Mouse (Mus musculus): ENCODE measurements around the gene B830017H08Rik. TPM values are rescaled to one million over a fixed set of nuclear protein-coding genes. Genes with fewer than 3 reads are reported as not detected.

B830017H08Rik gene
- polyA plus RNA-seq (2015; fragmentation: Nextera tagmentation; extraction: Ambion mirVana): 3.3 and 3.9 TPM in 2 replicates

DNA sequence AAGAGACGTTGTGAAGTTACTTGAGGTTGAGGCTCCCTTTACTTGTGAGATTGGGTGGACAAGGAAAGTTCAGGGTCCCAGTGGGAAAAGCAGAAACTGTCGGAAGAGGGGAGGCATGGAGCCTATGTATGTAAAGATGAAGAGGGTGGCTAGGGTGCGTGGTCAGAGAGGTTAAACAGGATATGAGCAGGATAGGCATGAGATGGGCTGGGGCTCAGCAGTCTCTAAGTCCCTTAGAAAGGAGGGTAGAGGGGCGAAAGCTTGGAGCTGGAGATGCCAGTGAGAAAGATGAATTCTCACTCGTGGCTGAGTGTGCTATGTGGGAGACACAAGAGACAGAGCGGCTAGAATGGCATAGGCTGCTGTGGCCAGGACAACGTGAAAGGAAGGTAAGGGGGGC lies at the start of gene B830017H08Rik:
Gene B830017H08Rik (plus strand): TSS at position 301 of the 400 bp plus-strand sequence.
- H3K27me3 ChIP-seq (replicated peaks; ENCODE audit: control insufficient read depth, insufficient read depth, low read length): peaks cover 20% of the 10 kb centered on the region; the same call in 1 of the 2 replicates
- peak within 1 kb of the TSS; percentile 95 for H3K9ac ChIP-seq (ENCODE audit: low read depth, low read length)
- no peaks in the 10 kb centered on the region for H3K9me3 ChIP-seq (ENCODE audit: control insufficient read depth, low read length)
- H3K4me2 ChIP-seq (ENCODE audit: low read length): peak within 1 kb of the TSS; percentile 95
- WGBS: 26% methylated on average over 7 of the region's 7 CpGs
- ATAC-seq: peak; percentile 0; the same call in 1 of the 2 replicates
- H3K27ac ChIP-seq (ENCODE audit: low read depth, low read length): peak within 1 kb of the TSS; percentile 95
- no peaks in the 10 kb centered on the region for H3K36me3 ChIP-seq (ENCODE audit: control insufficient read depth, insufficient read depth, low read length)
- peaks cover 26% of the 10 kb centered on the region for H3K4me1 ChIP-seq (ENCODE audit: control insufficient read depth, insufficient read depth, low read depth, low read length)
- peak within 1 kb of the TSS; percentile 72 for H3K4me3 ChIP-seq (ENCODE audit: low read length)

- WGBS: 57% methylated on average over 3 of the region's 3 CpGs
- ATAC-seq: no peak
- Histone ChIP-seq H3K27me3 (replicated peaks; ENCODE audit: control insufficient read depth, insufficient read depth, low read length) (no peaks in the 10 kb centered on the region), H3K4me1 (ENCODE audit: control insufficient read depth, insufficient read depth, low read depth, low read length) (no peaks in the 10 kb centered on the region), H3K36me3 (ENCODE audit: control insufficient read depth, insufficient read depth, low read length) (peaks cover 24% of the 10 kb centered on the region), H3K9me3 (ENCODE audit: control insufficient read depth, low read length) (no peaks in the 10 kb centered on the region), H3K27ac (ENCODE audit: low read depth, low read length) (no peak overlapping the region), H3K9ac (ENCODE audit: low read depth, low read length) (no peak overlapping the region), H3K4me2 (ENCODE audit: low read length) (no peak overlapping the region), H3K4me3 (ENCODE audit: low read length) (no peak overlapping the region)
Measured at GRCm38 (mm10) chr16:17785337-17785736, 47.6 kb upstream of the B830017H08Rik start.

DNA sequence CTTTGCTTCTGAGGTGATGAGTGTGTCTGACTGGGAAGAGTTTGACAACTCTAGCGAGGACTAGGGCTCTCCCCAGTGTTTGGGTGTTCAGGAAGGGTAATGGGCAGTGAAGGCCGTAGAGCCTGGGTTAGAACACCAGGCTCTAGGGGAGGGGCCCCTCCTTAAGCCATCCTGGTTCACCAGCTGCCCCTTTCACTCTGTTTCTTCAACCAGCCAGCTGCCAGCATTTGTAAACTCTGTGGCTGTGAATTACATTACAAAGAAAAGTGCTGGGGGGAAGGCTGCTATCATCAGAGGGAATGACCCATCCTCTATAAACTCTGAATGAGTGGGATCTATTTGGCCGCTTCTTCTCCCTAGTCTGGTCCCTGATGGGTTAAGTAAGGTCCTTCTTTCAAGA lies 40.2 kb upstream of the B830017H08Rik start:
- H3K27me3 ChIP-seq (replicated peaks; ENCODE audit: control insufficient read depth, insufficient read depth, low read length): peaks cover 19% of the 10 kb centered on the region
- no peak overlapping the region for H3K27ac ChIP-seq (ENCODE audit: low read depth, low read length)
- H3K4me2 ChIP-seq (ENCODE audit: low read length): no peak overlapping the region
- no peaks in the 10 kb centered on the region for H3K9me3 ChIP-seq (ENCODE audit: control insufficient read depth, low read length)
- ATAC-seq: no peak
- H3K4me3 ChIP-seq (ENCODE audit: low read length): no peak overlapping the region
- H3K4me1 ChIP-seq (ENCODE audit: control insufficient read depth, insufficient read depth, low read depth, low read length): peaks cover 7% of the 10 kb centered on the region; the same call in 1 of the 2 replicates
- 71% methylated on average over 3 of the region's 3 CpGs for WGBS
- no peak overlapping the region for H3K9ac ChIP-seq (ENCODE audit: low read depth, low read length)
- H3K36me3 ChIP-seq (ENCODE audit: control insufficient read depth, insufficient read depth, low read length): peaks cover 9% of the 10 kb centered on the region

- WGBS: 89% methylated on average over 4 of the region's 4 CpGs
- no peak for ATAC-seq
- H3K4me2 ChIP-seq (ENCODE audit: low read length): no peak overlapping the region
Measured at GRCm38 (mm10) chr16:17794047-17794446, 38.9 kb upstream of the B830017H08Rik start.

GRCm38 (mm10) chr16:17795643-17796042 lies 37.3 kb upstream of the B830017H08Rik start:
- Histone ChIP-seq H3K27me3 (replicated peaks; ENCODE audit: control insufficient read depth, insufficient read depth, low read length) (peaks cover 37% of the 10 kb centered on the region), H3K9ac (ENCODE audit: low read depth, low read length) (no peak overlapping the region), H3K27ac (ENCODE audit: low read depth, low read length) (no peak overlapping the region), H3K4me2 (ENCODE audit: low read length) (no peak overlapping the region), H3K4me3 (ENCODE audit: low read length) (no peak overlapping the region), H3K9me3 (ENCODE audit: control insufficient read depth, low read length) (no peaks in the 10 kb centered on the region), H3K36me3 (ENCODE audit: control insufficient read depth, insufficient read depth, low read length) (peaks cover 9% of the 10 kb centered on the region), H3K4me1 (ENCODE audit: control insufficient read depth, insufficient read depth, low read depth, low read length) (peaks cover 13% of the 10 kb centered on the region; the same call in 1 of the 2 replicates)
- WGBS: 65% methylated on average over 4 of the region's 5 CpGs
- no peak for ATAC-seq

More at GRCm38 (mm10) chr16:17794047-17794446, 38.9 kb upstream of the B830017H08Rik start:
- no peaks in the 10 kb centered on the region for H3K9me3 ChIP-seq (ENCODE audit: control insufficient read depth, low read length)
- no peak overlapping the region for H3K9ac ChIP-seq (ENCODE audit: low read depth, low read length)
- H3K27me3 ChIP-seq (replicated peaks; ENCODE audit: control insufficient read depth, insufficient read depth, low read length): peaks cover 24% of the 10 kb centered on the region
- no peak overlapping the region for H3K4me3 ChIP-seq (ENCODE audit: low read length)
- peaks cover 13% of the 10 kb centered on the region; the same call in 1 of the 2 replicates for H3K4me1 ChIP-seq (ENCODE audit: control insufficient read depth, insufficient read depth, low read depth, low read length)
- peaks cover 9% of the 10 kb centered on the region for H3K36me3 ChIP-seq (ENCODE audit: control insufficient read depth, insufficient read depth, low read length)
- no peak overlapping the region for H3K27ac ChIP-seq (ENCODE audit: low read depth, low read length)

DNA sequence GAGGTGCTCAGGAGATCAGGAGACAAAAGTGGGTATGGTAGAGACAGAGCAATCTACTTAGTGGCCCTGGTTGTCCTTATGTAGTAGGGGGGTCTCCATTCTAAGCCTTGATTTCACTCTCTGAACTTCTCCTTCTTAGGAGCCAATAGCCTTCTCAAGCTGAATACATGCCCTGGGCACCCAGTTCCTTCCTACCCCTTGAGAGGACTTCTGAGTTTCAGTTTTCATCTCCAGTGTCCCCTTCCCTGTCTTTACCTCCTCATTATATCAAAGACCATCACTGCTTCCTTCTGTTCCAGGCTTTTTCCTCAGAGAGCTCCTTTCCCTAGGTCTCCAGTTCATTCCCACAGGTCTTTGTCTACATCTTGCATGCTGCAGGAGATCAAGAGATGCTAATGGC lies 36.4 kb upstream of the B830017H08Rik start:
- no peak for ATAC-seq
- Histone ChIP-seq H3K27ac (ENCODE audit: low read depth, low read length) (no peak overlapping the region), H3K9me3 (ENCODE audit: control insufficient read depth, low read length) (no peaks in the 10 kb centered on the region), H3K4me2 (ENCODE audit: low read length) (peak overlapping the region; percentile 89), H3K27me3 (replicated peaks; ENCODE audit: control insufficient read depth, insufficient read depth, low read length) (peaks cover 46% of the 10 kb centered on the region), H3K9ac (ENCODE audit: low read depth, low read length) (peak overlapping the region; percentile 70; the same call in 1 of the 2 replicates), H3K36me3 (ENCODE audit: control insufficient read depth, insufficient read depth, low read length) (peaks cover 5% of the 10 kb centered on the region), H3K4me3 (ENCODE audit: low read length) (peak overlapping the region; percentile 54), H3K4me1 (ENCODE audit: control insufficient read depth, insufficient read depth, low read depth, low read length) (peaks cover 13% of the 10 kb centered on the region; the same call in 1 of the 2 replicates)

DNA sequence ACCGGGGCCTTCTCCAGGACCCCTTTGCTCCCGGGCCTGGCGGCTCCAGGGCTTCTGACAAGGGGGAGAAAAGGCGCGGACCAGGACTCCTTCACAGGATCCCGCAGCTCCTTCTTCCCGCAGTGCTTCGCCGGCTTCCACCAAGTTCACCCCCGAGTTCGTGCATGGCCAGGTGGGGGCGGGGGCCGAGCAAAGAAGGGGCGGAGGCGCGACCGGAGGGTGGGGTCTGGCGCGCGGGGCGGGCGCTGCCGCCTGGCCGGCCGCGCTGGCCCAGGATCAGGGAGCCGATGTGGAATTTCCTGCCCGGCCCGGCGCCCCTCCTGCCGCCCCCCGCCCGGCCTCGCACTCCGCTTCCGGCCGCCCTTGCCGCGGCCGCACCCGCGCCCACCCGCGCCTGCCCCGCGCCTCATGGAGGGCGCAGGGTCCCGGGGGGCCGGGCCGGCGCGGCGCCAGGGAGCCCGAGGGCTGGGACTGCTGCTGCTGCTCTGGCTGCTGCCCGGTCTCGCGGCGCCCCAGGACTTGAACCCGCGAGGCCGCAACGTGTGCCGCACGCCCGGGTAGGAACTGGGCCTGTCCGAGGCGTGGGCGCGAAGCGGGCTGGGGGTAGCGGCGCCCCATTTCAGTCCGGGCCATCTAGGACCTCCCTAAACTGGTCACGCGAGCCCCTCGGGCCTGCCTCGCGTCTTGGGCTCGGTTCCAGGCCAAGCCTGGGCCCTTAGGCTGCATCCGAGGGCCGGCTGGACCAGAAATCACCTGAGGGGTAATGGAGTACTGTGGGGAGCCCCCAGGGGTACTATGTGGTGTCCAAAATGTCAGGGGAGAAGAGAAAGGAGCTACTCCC lies 35.7 kb upstream of the B830017H08Rik start, which contains the start of gene Scarf2:
Gene Scarf2 (plus strand): TSS at position 312 of the 841 bp plus-strand sequence.
- Histone ChIP-seq H3K9me3 (ENCODE audit: control insufficient read depth, low read length) (no peaks in the 10 kb centered on the region), H3K36me3 (ENCODE audit: control insufficient read depth, insufficient read depth, low read length) (peaks cover 2% of the 10 kb centered on the region; the same call in 1 of the 2 replicates), H3K4me2 (ENCODE audit: low read length) (peak within 1 kb of the TSS; percentile 89), H3K4me3 (ENCODE audit: low read length) (peak within 1 kb of the TSS; percentile 54), H3K27me3 (replicated peaks; ENCODE audit: control insufficient read depth, insufficient read depth, low read length) (peaks cover 53% of the 10 kb centered on the region), H3K9ac (ENCODE audit: low read depth, low read length) (peak within 1 kb of the TSS; percentile 70), H3K4me1 (ENCODE audit: control insufficient read depth, insufficient read depth, low read depth, low read length) (peaks cover 14% of the 10 kb centered on the region), H3K27ac (ENCODE audit: low read depth, low read length) (no peak within 1 kb of the TSS; the same call in 1 of the 2 replicates)
- WGBS: 1% methylated on average over 54 of the region's 81 CpGs
- ATAC-seq: no peak

DNA sequence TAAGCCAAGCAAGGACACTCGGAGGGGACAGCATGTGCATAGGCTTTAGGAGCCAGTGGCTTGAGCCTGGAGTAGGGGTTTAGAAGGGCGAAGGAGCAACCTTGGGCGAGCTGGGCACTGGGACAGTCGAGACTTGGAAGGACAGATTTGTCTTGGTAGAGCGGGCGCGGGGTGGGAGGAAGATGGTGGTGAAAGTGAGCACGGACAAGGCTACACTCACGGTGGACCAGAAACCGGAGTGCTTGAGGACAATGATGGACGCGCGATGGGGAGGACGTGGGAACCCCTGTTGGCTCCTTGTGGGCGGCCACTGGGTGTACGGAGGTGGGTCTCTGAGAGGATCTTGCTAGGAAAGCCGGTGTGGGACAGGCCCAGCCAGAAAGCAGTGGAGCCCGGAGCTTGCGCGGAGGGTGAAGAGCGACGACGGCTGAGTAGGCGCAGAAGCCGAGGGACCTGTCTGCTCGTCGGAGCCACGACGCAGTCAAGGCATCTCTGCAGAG lies 35.1 kb upstream of the B830017H08Rik start:
- peaks cover 59% of the 10 kb centered on the region for H3K27me3 ChIP-seq (replicated peaks; ENCODE audit: control insufficient read depth, insufficient read depth, low read length)
- H3K4me3 ChIP-seq (ENCODE audit: low read length): peak overlapping the region; percentile 54
- WGBS: 3% methylated on average over 29 of the region's 29 CpGs
- peaks cover 21% of the 10 kb centered on the region for H3K4me1 ChIP-seq (ENCODE audit: control insufficient read depth, insufficient read depth, low read depth, low read length)
- H3K36me3 ChIP-seq (ENCODE audit: control insufficient read depth, insufficient read depth, low read length): no peaks in the 10 kb centered on the region
- H3K4me2 ChIP-seq (ENCODE audit: low read length): peak overlapping the region; percentile 89
- no peaks in the 10 kb centered on the region for H3K9me3 ChIP-seq (ENCODE audit: control insufficient read depth, low read length)
- H3K27ac ChIP-seq (ENCODE audit: low read depth, low read length): no peak overlapping the region
- peak overlapping the region; percentile 28; the same call in 1 of the 2 replicates for H3K9ac ChIP-seq (ENCODE audit: low read depth, low read length)
- ATAC-seq: no peak

All from hindbrain, embryonic 16.5 days (tissue).